Mouse (Mus musculus) thymus, adult 2 months (tissue): ENCODE measurements around the gene Vps26b.

Experiments
- CTCF ChIP-seq: fragments of 200-500 bp; IDR thresholded peaks from 2 replicates; pipeline ENCODE4 v1.5.1; 2012; ENCODE audit warnings: mild to moderate bottlenecking, control low read depth, low read length, moderate library complexity, borderline replicate concordance; ENCODE audit not compliant: control insufficient read depth, poor library complexity, insufficient read depth; ENCODE audit errors: extremely low read depth
- POLR2A ChIP-seq: fragments of 200-500 bp; IDR thresholded peaks from 2 replicates; pipeline ENCODE4 v1.6.1; 2012; ENCODE audit warnings: mild to moderate bottlenecking, low read length, control low read depth, moderate library complexity; ENCODE audit not compliant: control insufficient read depth, poor library complexity, insufficient read depth; ENCODE audit errors: extremely low read depth

DNA sequence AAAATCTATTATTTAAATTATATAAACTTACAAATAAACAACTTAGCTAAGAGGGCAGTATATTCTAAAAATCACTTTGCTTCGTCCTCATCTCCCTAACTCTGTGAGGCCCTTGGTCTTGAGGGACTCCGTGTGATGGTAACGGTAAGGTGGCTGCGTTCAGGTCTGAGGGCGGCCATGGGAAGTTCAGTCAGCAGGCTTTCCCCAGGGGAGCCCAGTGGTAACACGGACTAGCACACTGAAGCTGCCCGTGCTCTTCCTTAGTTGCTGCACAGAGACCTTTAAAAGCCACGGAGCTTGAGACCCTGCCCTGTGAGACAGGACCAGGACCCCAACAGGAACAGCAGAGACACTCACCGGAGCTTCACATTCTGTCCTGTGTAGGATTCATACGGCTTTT, 10.9 kb downstream of the Vps26b start:
- TF ChIP-seq CTCF, result no peak
- TF ChIP-seq POLR2A, result no peak
